Mouse (Mus musculus) gastrocnemius, postnatal 10 days (tissue): ENCODE measurements around the gene Prss36. TPM values are rescaled to one million over a fixed set of nuclear protein-coding genes. Genes with fewer than 3 reads are reported as not detected.
"Not testable (repeated sequence)": the region's sequence is repeated elsewhere in the genome, so short reads cannot be mapped to it uniquely, and the experiment has no call there.

Source experiments
- DNase-seq: peaks from one replicate; pipeline ENCODE4 v3.0.0; 2021; ENCODE audit warnings: mixed read lengths
- total RNA-seq, 2 experiments: library from RNA; stranded (reverse); gene quantifications; 2 replicates each; pipeline ENCODE4 v1.2.3; 2021

Gene Prss36
- total RNA-seq, 2 experiments from 2014 or later, result 6.6 to 7.9 TPM

DNA sequence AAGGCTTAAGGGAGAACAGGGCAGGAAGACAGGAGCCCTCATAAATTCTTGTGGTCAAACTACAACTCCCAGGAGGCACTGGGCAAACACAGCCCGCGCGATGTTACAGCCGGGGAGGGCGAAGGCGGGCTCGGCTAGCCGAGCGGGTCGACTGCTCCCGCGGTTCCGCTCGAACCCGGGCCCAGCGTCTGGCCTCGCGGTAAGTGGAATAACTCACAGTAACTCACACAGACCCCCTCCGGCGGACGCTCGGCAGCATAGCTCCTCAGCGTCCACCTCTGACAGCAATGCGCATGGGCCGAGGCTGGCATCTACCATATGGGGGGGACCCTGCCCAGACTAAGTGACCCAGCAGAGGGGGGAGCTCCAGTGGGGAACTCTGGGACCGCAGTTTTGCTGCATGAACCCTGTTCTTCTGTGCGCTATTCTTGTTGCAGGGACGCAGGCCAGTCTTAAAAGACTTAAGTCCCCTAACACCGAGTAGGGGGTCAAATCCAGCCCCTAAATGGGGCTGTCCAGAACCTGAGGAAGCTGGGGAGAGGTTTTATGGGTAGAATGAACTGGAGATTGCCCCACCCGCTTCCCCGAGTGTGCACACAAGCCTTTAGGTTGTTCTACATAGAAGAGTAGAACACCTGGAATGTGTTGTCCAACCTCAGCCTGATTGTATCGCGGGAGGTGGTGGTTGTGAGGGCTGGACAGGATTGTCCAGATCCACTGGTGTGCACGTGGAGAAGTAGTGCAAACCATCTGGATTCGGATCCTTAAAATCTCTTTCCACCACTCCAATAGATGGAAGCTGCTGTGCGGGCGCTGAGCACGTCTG is 42.3 kb downstream of the Prss36 start, which contains the start of gene Bckdk:
Gene Bckdk (plus strand): TSS at position 112 of the 826 bp plus-strand sequence.
- peak; percentile 75 for DNase-seq

GRCm38 (mm10) chr7:127901772-127902171 is 44.8 kb downstream of the Prss36 start:
- no peak for DNase-seq

GRCm38 (mm10) chr7:127899997-127900396 is 46.5 kb downstream of the Prss36 start:
- DNase-seq, result no peak

- no peak for DNase-seq
Measured at GRCm38 (mm10) chr7:127898179-127898956, 48.2 kb downstream of the Prss36 start.

- no peak for DNase-seq
Measured at GRCm38 (mm10) chr7:127897542-127897941, 49.0 kb downstream of the Prss36 start.

DNA sequence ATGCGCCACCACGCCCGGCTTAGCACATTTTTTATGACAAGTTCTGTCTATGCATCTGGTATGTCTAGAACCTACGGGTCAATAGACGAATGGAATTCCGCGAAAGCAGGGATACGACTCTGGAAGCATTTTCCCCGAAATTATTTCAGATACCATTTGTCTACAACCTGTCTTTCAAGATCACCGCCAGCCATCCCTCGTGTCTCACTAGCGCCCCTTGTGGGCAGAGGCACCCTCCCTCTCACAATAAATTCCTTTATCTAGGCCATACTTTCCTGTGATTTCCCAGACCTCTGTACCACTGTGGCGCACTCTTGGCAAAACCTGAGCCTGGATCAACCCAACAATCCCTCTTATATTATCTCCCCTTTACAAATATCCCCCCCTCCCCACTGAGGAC is 50.1 kb downstream of the Prss36 start:
- DNase-seq, result peak; percentile 74

DNA sequence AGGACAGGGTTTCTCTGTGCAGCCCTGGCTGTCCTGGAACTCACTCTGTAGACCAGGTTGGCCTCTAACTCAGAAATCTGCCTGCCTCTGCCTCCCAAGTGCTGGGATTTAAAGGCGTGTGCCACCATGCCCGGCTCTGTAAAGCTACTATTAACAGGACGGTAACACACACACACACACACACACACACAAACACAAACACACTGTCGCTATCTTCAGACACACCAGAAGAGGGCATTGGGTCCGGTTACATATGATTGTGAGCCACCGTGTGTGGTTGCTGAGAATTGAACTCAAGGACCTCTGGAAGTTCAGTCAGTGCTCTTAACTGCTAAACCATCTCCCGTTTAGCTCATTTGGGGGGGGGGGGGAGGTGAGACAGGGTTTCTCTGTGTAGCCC is 50.6 kb downstream of the Prss36 start:
- DNase-seq, result not testable (repeated sequence)

DNA sequence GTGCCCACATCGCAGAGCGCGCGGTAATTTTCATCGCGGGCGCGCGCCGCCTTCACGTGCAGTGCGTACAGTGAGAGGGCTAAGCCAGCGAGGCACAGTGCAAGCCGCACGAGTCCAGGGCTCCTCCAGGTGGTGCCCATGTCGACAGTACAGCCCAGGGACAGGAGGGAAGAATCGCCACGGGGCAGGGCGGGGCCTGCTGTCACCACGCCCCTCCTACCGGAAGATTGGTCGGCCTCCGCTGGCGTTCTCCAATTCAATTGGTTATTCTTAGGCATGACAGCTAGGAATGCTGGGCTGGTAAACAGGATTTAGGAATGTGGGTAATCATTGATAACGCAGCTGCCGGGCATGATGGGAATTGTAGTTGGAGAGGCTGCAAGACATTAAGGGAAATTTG is 51.1 kb downstream of the Prss36 start, which contains the start of the genes Gm21974 and Vkorc1:
Gene Gm21974 (minus strand): TSS at position 13 of the 400 bp plus-strand sequence.
Gene Vkorc1 (minus strand): TSS at position 176 of the 400 bp plus-strand sequence.
- DNase-seq, result peak; percentile 93

- no peak for DNase-seq
Measured at GRCm38 (mm10) chr7:127894480-127894879, 52.0 kb downstream of the Prss36 start.

- DNase-seq, result no peak
Measured at GRCm38 (mm10) chr7:127890798-127891197, 55.7 kb downstream of the Prss36 start, which contains the start of gene Prss53. Gene Prss53 (minus strand): TSS chr7:127890970.

GRCm38 (mm10) chr7:127888821-127889220 is 57.7 kb downstream of the Prss36 start:
- DNase-seq, result no peak

GRCm38 (mm10) chr7:127887781-127888180 is 58.7 kb downstream of the Prss36 start:
- no peak for DNase-seq

- no peak for DNase-seq
Measured at GRCm38 (mm10) chr7:127887191-127887590, 59.3 kb downstream of the Prss36 start.

DNA sequence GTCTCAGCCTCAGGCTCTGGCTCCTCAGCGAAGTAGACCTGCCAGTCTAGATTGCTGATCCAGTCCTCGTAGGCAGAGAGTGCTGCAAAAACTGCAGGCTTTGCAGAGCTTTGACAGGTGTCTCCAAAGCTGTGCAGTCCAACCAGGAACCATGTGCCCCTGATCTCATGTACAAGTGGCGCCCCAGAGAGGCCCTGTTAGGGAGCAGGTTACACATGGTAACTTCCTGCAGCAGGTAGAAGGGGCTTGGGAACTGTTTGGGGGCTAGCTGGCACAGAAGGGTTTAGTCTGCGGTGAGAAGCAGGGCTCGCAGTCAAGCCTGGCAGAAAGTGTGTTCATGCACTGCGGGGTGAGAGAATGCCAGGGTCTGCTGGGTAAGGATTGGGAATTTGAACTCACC is 60.0 kb downstream of the Prss36 start:
- no peak for DNase-seq

DNA sequence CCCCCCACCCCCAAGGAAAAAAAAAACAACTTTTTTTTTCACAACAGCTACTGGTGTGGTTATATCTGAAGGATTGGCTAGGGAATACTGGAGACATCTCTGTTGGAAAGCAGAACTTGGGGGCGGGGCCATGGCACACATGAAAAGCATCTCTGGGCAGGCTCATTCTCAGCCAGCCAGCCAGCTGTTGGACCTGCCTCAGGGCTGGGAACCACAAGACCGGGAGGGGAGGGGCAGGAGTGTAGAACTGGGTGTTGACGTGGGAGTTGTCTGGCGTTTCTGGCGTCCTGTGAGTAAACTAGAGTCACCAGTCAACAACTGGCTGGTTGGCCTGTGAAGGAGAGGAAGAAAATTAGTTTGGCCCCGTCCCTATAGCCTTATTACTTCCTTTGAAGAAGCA is 60.6 kb downstream of the Prss36 start:
- peak; percentile 74 for DNase-seq

Other genes with a start within 250 kb of the Prss36 start
- 10 to 100 TPM; 93.2 to 97.1 TPM for gene Bcl7c, start 237.8 kb downstream of the Prss36 start, total RNA-seq
- 10 to 100 TPM in 1 of 2 experiments, 1 to 10 TPM in 1; 9.1 to 12.7 TPM for gene Ctf1, start 234.0 kb downstream of the Prss36 start, total RNA-seq
- not detected for gene Ctf2, start 214.6 kb downstream of the Prss36 start, total RNA-seq
- gene Fbxl19, start 202.2 kb downstream of the Prss36 start, total RNA-seq, result 1 to 10 TPM; 2.9 to 6.0 TPM
- 10 to 100 TPM; 10.2 to 12.3 TPM for gene Orai3, start 176.9 kb downstream of the Prss36 start, total RNA-seq
- gene Setd1a, start 170.1 kb downstream of the Prss36 start, total RNA-seq, result 10 to 100 TPM; 21.2 to 26.2 TPM
- gene Gm49388, start 161.1 kb downstream of the Prss36 start, total RNA-seq, result under 1 TPM in 1 of 2 experiments, not detected in 1; 0.47 TPM
- 10 to 100 TPM in 1 of 2 experiments, 1 to 10 TPM in 1; 8.1 to 12.5 TPM for gene Hsd3b7, start 146.1 kb downstream of the Prss36 start, total RNA-seq
- gene Stx4a, start 122.4 kb downstream of the Prss36 start, total RNA-seq, result 10 to 100 TPM; 52.6 to 69.7 TPM
- 1 to 10 TPM; 3.0 to 4.6 TPM for gene Stx1b, start 122.2 kb downstream of the Prss36 start, total RNA-seq
- gene Zfp646, start 70.5 kb downstream of the Prss36 start, total RNA-seq, result 10 to 100 TPM; 16.2 to 20.1 TPM
- gene Zfp668, start 69.9 kb downstream of the Prss36 start, total RNA-seq, result 1 to 10 TPM; 5.8 to 7.7 TPM
- gene Prss53, start 55.8 kb downstream of the Prss36 start, total RNA-seq, result 1 to 10 TPM in 1 of 2 experiments, under 1 TPM in 1; 0.96 to 1.2 TPM
- not detected for gene Gm21974, start 51.3 kb downstream of the Prss36 start, total RNA-seq
- gene Vkorc1, start 51.1 kb downstream of the Prss36 start, total RNA-seq, result 10 to 100 TPM; 36.8 to 48.9 TPM
- gene Bckdk, start 42.6 kb downstream of the Prss36 start, total RNA-seq, result 10 to 100 TPM; 84.9 to 89.6 TPM
- 10 to 100 TPM; 12.9 to 16.7 TPM for gene Kat8, start 34.2 kb downstream of the Prss36 start, total RNA-seq
- not detected for gene Prss8, start 16.6 kb downstream of the Prss36 start, total RNA-seq
- 100 to 1,000 TPM; 199 to 239 TPM for gene Fus, start 20.7 kb upstream of the Prss36 start, total RNA-seq
- gene Pycard, start 47.1 kb upstream of the Prss36 start, total RNA-seq, result 1 to 10 TPM; 3.3 to 4.9 TPM
- 100 to 1,000 TPM; 238 to 256 TPM for gene Trim72, start 57.2 kb upstream of the Prss36 start, total RNA-seq
- gene Itgam, start 115.9 kb upstream of the Prss36 start, total RNA-seq, result 1 to 10 TPM; 1.5 to 3.4 TPM
- gene Gm49368, start 116.0 kb upstream of the Prss36 start, total RNA-seq, result not detected
- under 1 TPM; 0.09 to 0.18 TPM for gene Itgax, start 182.8 kb upstream of the Prss36 start, total RNA-seq
- gene Itgad, start 207.7 kb upstream of the Prss36 start, total RNA-seq, result under 1 TPM in 1 of 2 experiments, not detected in 1; 0.09 TPM